Mouse (Mus musculus): Measurements from ENCODE around the gene Macc1. TPM values are rescaled to one million over a fixed set of nuclear protein-coding genes. Genes with fewer than 3 reads are reported as not detected.

Macc1 gene
- 3.9 and 5.2 TPM in 2 replicates for polyA plus RNA-seq (2015; fragmentation: Nextera tagmentation; extraction: Ambion mirVana)

- no peaks in the 10 kb centered on the region for H3K27me3 ChIP-seq
- H3K4me2 ChIP-seq = no peak within 1 kb of the TSS
- no peak within 1 kb of the TSS for H3K9ac ChIP-seq
- H3K4me3 ChIP-seq = no peak within 1 kb of the TSS
- H3K4me1 ChIP-seq = no peaks in the 10 kb centered on the region
- no peaks in the 10 kb centered on the region for H3K9me3 ChIP-seq
- H3K27ac ChIP-seq = no peak within 1 kb of the TSS
- ATAC-seq (ENCODE audit: insufficient number of reproducible peaks, low FRiP score, low TSS enrichment, low read depth) = no peak
- H3K36me3 ChIP-seq = no peaks in the 10 kb centered on the region
These were observed at the start of gene Macc1 for GRCm38 (mm10) chr12:119313970-119314369. Gene Macc1, plus strand, starts transcription at chr12:119314270.

DNA sequence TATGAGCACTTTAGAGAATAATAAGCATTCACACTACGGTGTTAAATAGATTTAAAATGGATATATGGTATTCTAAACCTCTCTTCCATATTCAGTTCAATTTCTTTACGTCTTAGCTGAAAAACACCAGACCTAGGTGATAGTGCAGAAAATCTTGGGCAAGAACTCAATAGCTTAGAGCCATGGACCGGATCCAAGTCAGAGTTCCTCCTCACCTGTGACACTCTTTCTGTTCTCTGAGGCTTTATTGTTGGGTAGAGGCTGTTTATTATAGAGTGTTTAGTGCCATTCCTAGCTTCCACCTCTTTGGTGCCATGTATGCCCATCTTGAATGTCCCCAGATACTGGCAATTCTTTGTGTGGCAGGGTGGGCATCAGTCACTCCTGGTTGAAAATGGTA, 49.6 kb upstream of the Macc1 start:
- H3K4me2 ChIP-seq = no peak overlapping the region
- H3K9me3 ChIP-seq = no peaks in the 10 kb centered on the region
- 84% methylated on average over 3 of the region's 3 CpGs for WGBS
- no peaks in the 10 kb centered on the region for H3K4me1 ChIP-seq
- H3K9ac ChIP-seq = no peak overlapping the region
- H3K4me3 ChIP-seq = no peak overlapping the region
- H3K36me3 ChIP-seq = no peaks in the 10 kb centered on the region
- no peaks in the 10 kb centered on the region for H3K27me3 ChIP-seq
- no peak overlapping the region for H3K27ac ChIP-seq
- no peak for ATAC-seq (ENCODE audit: insufficient number of reproducible peaks, low FRiP score, low TSS enrichment, low read depth)

GRCm38 (mm10) chr12:119268723-119269122, 45.3 kb upstream of the Macc1 start:
- no peak overlapping the region for H3K27ac ChIP-seq
- no peak overlapping the region for H3K9ac ChIP-seq
- no peak overlapping the region for H3K4me2 ChIP-seq
- 65% methylated on average over 1 of the region's 1 CpGs for WGBS
- ATAC-seq (ENCODE audit: insufficient number of reproducible peaks, low FRiP score, low TSS enrichment, low read depth) = no peak
- no peaks in the 10 kb centered on the region for H3K4me1 ChIP-seq
- H3K9me3 ChIP-seq = no peaks in the 10 kb centered on the region
- no peaks in the 10 kb centered on the region for H3K36me3 ChIP-seq
- H3K4me3 ChIP-seq = no peak overlapping the region
- H3K27me3 ChIP-seq = no peaks in the 10 kb centered on the region

DNA sequence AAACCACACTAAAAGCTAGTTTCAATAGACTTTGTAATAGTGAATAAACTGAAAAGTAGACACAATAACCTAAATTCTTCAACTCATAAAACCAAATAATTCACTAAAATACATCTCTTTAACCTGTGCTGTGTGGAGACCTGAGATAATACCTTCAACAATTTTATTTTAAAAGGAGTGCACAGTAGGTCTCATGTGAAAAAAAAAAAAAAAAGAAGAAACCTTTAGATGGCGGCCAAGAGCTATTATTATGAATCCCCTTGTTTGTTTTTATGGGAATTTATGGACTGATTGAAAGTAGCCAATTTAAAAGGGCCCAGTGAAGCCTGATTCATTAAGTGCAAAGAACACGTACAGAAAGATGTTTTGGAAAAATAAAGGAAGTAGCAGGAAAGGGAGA, 44.0 kb upstream of the Macc1 start:
- ATAC-seq (ENCODE audit: insufficient number of reproducible peaks, low FRiP score, low TSS enrichment, low read depth) = no peak
- Histone ChIP-seq H3K4me2 (no peak overlapping the region), H3K9ac (no peak overlapping the region), H3K4me1 (no peaks in the 10 kb centered on the region), H3K36me3 (no peaks in the 10 kb centered on the region), H3K9me3 (no peaks in the 10 kb centered on the region), H3K27ac (no peak overlapping the region), H3K27me3 (no peaks in the 10 kb centered on the region), H3K4me3 (no peak overlapping the region)
- 46% methylated on average over 2 of the region's 2 CpGs for WGBS

- Histone ChIP-seq H3K4me1 (no peaks in the 10 kb centered on the region), H3K4me3 (no peak overlapping the region), H3K9me3 (no peaks in the 10 kb centered on the region), H3K36me3 (no peaks in the 10 kb centered on the region), H3K9ac (no peak overlapping the region), H3K27ac (no peak overlapping the region), H3K4me2 (no peak overlapping the region), H3K27me3 (no peaks in the 10 kb centered on the region)
- WGBS = 82% methylated on average over 1 of the region's 1 CpGs
- no peak for ATAC-seq (ENCODE audit: insufficient number of reproducible peaks, low FRiP score, low TSS enrichment, low read depth)
These were observed 42.1 kb upstream of the Macc1 start for GRCm38 (mm10) chr12:119271964-119272363.

- WGBS = 33% methylated on average over 1 of the region's 1 CpGs
- no peak overlapping the region for H3K9ac ChIP-seq
- no peaks in the 10 kb centered on the region for H3K4me1 ChIP-seq
- no peak overlapping the region for H3K27ac ChIP-seq
- no peak overlapping the region for H3K4me2 ChIP-seq
- H3K4me3 ChIP-seq = no peak overlapping the region
- H3K27me3 ChIP-seq = no peaks in the 10 kb centered on the region
- no peaks in the 10 kb centered on the region for H3K36me3 ChIP-seq
- ATAC-seq (ENCODE audit: insufficient number of reproducible peaks, low FRiP score, low TSS enrichment, low read depth) = no peak
- H3K9me3 ChIP-seq = no peaks in the 10 kb centered on the region
These were observed 40.5 kb upstream of the Macc1 start for GRCm38 (mm10) chr12:119273605-119274004.

DNA sequence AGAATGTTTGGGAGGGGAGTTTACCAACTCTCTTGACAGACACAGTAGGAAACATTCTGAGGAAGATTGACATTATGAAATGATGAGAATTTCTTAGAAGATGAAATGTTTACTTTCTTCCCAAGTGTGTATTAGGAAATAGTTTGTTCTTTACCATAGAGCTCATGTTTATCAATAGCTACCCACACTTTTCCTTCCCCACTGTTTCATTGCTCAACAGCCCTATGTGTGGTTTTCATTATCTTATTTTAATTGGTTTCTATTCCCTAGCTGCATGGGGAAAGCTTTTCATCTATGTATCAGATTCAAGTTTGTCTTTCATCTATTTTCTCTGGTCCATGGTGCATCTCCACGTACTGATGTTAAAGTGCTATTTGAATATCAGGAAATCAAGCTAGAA, 37.8 kb upstream of the Macc1 start:
- H3K9ac ChIP-seq = no peak overlapping the region
- no peaks in the 10 kb centered on the region for H3K27me3 ChIP-seq
- 76% methylated on average over 1 of the region's 1 CpGs for WGBS
- H3K36me3 ChIP-seq = no peaks in the 10 kb centered on the region
- no peak overlapping the region for H3K27ac ChIP-seq
- H3K9me3 ChIP-seq = no peaks in the 10 kb centered on the region
- no peaks in the 10 kb centered on the region for H3K4me1 ChIP-seq
- no peak overlapping the region for H3K4me3 ChIP-seq
- no peak overlapping the region for H3K4me2 ChIP-seq
- no peak for ATAC-seq (ENCODE audit: insufficient number of reproducible peaks, low FRiP score, low TSS enrichment, low read depth)

DNA sequence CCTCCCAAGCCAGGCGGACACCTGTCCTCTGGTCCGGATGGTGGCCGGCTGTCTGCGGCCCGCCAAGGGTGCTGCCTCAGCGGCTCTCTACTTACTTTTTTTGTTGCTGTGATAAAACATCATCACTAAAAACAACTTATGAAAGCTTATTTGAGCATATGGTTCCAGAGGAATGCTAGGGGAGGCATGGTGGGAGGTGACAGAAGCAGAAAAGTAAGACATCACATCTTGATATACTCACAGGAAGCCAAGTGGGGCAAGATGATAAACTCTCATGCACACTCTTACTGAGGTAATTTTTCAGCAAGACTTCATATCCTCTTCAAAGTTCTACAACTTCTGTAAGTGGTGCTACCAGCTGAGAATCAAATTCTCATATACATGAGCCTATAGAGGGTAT, 22.5 kb upstream of the Macc1 start:
- no peaks in the 10 kb centered on the region for H3K4me1 ChIP-seq
- no peak for ATAC-seq (ENCODE audit: insufficient number of reproducible peaks, low FRiP score, low TSS enrichment, low read depth)
- H3K4me3 ChIP-seq = no peak overlapping the region
- H3K9me3 ChIP-seq = no peaks in the 10 kb centered on the region
- no peaks in the 10 kb centered on the region for H3K27me3 ChIP-seq
- no peak overlapping the region for H3K4me2 ChIP-seq
- no peaks in the 10 kb centered on the region for H3K36me3 ChIP-seq
- H3K9ac ChIP-seq = no peak overlapping the region
- H3K27ac ChIP-seq = no peak overlapping the region
- WGBS = 93% methylated on average over 6 of the region's 6 CpGs

DNA sequence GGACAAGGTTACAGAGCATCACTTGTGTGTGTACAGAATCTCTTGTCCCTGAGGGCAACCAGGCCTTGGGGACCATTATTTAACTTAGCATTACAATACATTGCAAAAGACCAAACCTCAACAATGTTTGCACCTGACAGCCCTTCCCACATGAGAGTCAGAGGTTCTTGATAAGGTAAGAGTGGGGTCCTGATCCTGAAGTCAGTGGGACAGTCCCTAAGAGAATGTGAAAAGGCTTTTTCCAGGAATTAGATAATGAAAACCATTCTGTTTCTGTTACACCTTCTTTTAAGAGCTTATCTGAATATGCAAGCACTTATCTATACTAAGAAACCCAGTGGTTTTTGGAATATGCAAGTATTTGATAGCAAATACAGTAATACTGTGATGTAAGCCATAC, 10.5 kb upstream of the Macc1 start:
- Histone ChIP-seq H3K4me3 (no peak overlapping the region), H3K36me3 (no peaks in the 10 kb centered on the region), H3K27ac (no peak overlapping the region), H3K4me1 (no peaks in the 10 kb centered on the region), H3K27me3 (no peaks in the 10 kb centered on the region), H3K4me2 (no peak overlapping the region), H3K9me3 (no peaks in the 10 kb centered on the region), H3K9ac (no peak overlapping the region)
- ATAC-seq (ENCODE audit: insufficient number of reproducible peaks, low FRiP score, low TSS enrichment, low read depth) = no peak

GRCm38 (mm10) chr12:119313014-119313763, 881 bp upstream of the Macc1 start:
- no peak for ATAC-seq (ENCODE audit: insufficient number of reproducible peaks, low FRiP score, low TSS enrichment, low read depth)

DNA sequence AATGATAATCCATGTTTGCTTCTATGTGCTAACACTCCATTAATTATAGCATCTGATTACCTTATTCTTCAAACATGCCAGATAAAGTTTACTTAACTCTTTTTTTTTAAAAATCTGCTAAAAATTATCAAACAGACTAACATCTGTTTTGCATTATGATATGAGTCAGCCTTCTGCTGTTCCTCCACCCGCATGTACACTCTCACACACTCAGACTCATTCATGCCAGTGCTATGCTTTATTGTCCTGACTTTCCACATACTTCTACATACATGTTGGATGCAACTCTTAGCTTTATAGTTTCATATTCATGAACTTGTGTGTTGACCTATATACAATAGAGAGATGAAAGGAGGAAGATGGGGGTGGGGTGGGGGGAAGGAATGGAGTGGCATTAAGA, 4.7 kb downstream of the Macc1 start:
- no peak overlapping the region for H3K27ac ChIP-seq
- H3K9me3 ChIP-seq = no peaks in the 10 kb centered on the region
- H3K27me3 ChIP-seq = no peaks in the 10 kb centered on the region
- no peak overlapping the region for H3K4me3 ChIP-seq
- WGBS = 22% methylated on average over 1 of the region's 1 CpGs
- no peak overlapping the region for H3K4me2 ChIP-seq
- no peaks in the 10 kb centered on the region for H3K36me3 ChIP-seq
- no peaks in the 10 kb centered on the region for H3K4me1 ChIP-seq
- no peak for ATAC-seq (ENCODE audit: insufficient number of reproducible peaks, low FRiP score, low TSS enrichment, low read depth)
- H3K9ac ChIP-seq = no peak overlapping the region

More at GRCm38 (mm10) chr12:119313014-119313763, 881 bp upstream of the Macc1 start:
- Histone ChIP-seq H3K9ac (no peak overlapping the region), H3K4me2 (no peak overlapping the region), H3K27me3 (no peaks in the 10 kb centered on the region), H3K4me1 (no peaks in the 10 kb centered on the region), H3K9me3 (no peaks in the 10 kb centered on the region), H3K36me3 (no peaks in the 10 kb centered on the region), H3K27ac (no peak overlapping the region), H3K4me3 (no peak overlapping the region)
- WGBS = 58% methylated on average over 3 of the region's 3 CpGs

DNA sequence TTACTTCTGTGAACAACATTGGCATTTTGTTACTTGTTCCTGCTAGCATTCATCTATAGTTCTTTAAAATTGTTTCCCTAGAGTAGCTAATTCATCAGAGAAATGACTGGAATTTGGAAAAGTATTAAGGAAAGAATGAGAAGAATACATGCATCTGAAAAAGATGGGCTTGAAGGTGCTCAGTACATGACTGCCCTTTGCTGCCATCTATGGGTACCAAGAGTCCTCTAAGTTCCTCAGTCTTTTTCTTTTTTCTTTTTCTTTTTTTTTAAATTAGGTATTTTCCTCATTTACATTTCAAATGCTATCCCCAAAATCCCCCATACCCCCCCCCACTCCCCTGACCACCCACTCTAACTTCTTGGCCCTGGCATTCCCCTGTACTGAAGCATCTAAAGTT, 11.3 kb downstream of the Macc1 start:
- Histone ChIP-seq H3K36me3 (no peaks in the 10 kb centered on the region), H3K27ac (no peak overlapping the region), H3K4me2 (no peak overlapping the region), H3K9ac (no peak overlapping the region), H3K4me3 (no peak overlapping the region), H3K27me3 (no peaks in the 10 kb centered on the region), H3K4me1 (no peaks in the 10 kb centered on the region), H3K9me3 (no peaks in the 10 kb centered on the region)
- no peak for ATAC-seq (ENCODE audit: insufficient number of reproducible peaks, low FRiP score, low TSS enrichment, low read depth)

- Histone ChIP-seq H3K36me3 (no peaks in the 10 kb centered on the region), H3K4me2 (no peak overlapping the region), H3K27me3 (no peaks in the 10 kb centered on the region), H3K9ac (no peak overlapping the region), H3K4me1 (no peaks in the 10 kb centered on the region), H3K9me3 (no peaks in the 10 kb centered on the region), H3K4me3 (no peak overlapping the region), H3K27ac (no peak overlapping the region)
- ATAC-seq (ENCODE audit: insufficient number of reproducible peaks, low FRiP score, low TSS enrichment, low read depth) = no peak
- WGBS = 85% methylated on average over 4 of the region's 4 CpGs
These were observed 16.6 kb downstream of the Macc1 start for GRCm38 (mm10) chr12:119330644-119331043.

All from limb, embryonic 15.5 days (tissue).